Mouse (Mus musculus) heart, embryonic 11.5 days (tissue): ENCODE measurements around the gene 2210016L21Rik. TPM values are rescaled to one million over a fixed set of nuclear protein-coding genes. Genes with fewer than 3 reads are reported as not detected.

Experiments used
- ATAC-seq: fragments of 200-750 bp; cut with Nextera tagmentation; replicated peaks from 2 replicates; pipeline ENCODE4 v1.8.0; 2017; ENCODE audit warnings: moderate library complexity; ENCODE audit not compliant: insufficient number of reproducible peaks, low FRiP score, low TSS enrichment
- H3K27ac ChIP-seq: fragments of 300-500 bp; sonication (generic); 2 replicates; pipeline ENCODE4 v1.5.1; 2014; ENCODE audit warnings: mild to moderate bottlenecking, low read depth, low read length
- H3K27me3 ChIP-seq: fragments of 300-500 bp; sonication (generic); 2 replicates; pipeline ENCODE4 v1.6.1; 2014; ENCODE audit warnings: mild to moderate bottlenecking, low read length, mixed read lengths; ENCODE audit not compliant: control insufficient read depth, insufficient read depth
- H3K36me3 ChIP-seq: fragments of 300-500 bp; sonication (generic); 2 replicates; pipeline ENCODE4 v1.6.1; 2014; ENCODE audit warnings: mild to moderate bottlenecking, low read length, moderate library complexity, mixed read lengths; ENCODE audit not compliant: control insufficient read depth, insufficient read depth
- H3K4me1 ChIP-seq: fragments of 300-500 bp; sonication (generic); 2 replicates; pipeline ENCODE4 v1.6.1; 2014; ENCODE audit warnings: low read length; ENCODE audit not compliant: control insufficient read depth, insufficient read depth
- H3K4me2 ChIP-seq: fragments of 300-500 bp; sonication (generic); 2 replicates; pipeline ENCODE4 v1.6.1; 2014; ENCODE audit warnings: mild to moderate bottlenecking, moderate library complexity
- H3K4me3 ChIP-seq: fragments of 300-500 bp; sonication (generic); 2 replicates; pipeline ENCODE4 v1.5.1; 2014; ENCODE audit warnings: low read depth, low read length
- H3K9ac ChIP-seq: fragments of 300-500 bp; sonication (generic); 2 replicates; pipeline ENCODE4 v1.6.1; 2014; ENCODE audit warnings: mild to moderate bottlenecking, low read depth, low read length, moderate library complexity
- H3K9me3 ChIP-seq: fragments of 300-500 bp; sonication (generic); replicated peaks from 2 replicates; pipeline ENCODE4 v1.6.1; 2016; ENCODE audit warnings: low read length; ENCODE audit not compliant: control insufficient read depth
- WGBS: fragments of 180-500 bp; shearing (Covaris S2); extraction: QIAGEN DNeasy Blood & Tissue Kit; methylation state at CpG from one replicate; pipeline ENCODE4 v1.1.7; 2014; ENCODE audit not compliant: insufficient replicate concordance; 5-methylcytosine and 5-hydroxymethylcytosine counted together
- polyA plus RNA-seq: library from polyadenylated mRNA; unstranded; fragments of >200 nt; fragmentation: Nextera tagmentation; extraction: Ambion mirVana; gene quantifications from 2 replicates; pipeline ENCODE4 v1.2.1, GENCODE M21; 2014

The 2210016L21Rik gene
- 31.0 and 35.0 TPM in 2 replicates for polyA plus RNA-seq

- peaks cover 5% of the 10 kb centered on the region for H3K36me3 ChIP-seq
- H3K4me3 ChIP-seq, result peak within 1 kb of the TSS; percentile 96
These were observed at the start of gene 2210016L21Rik for GRCm38 (mm10) chr5:114942074-114942765. Gene 2210016L21Rik, plus strand, starts transcription at chr5:114942158.

GRCm38 (mm10) chr5:114895542-114895941 lies 46.4 kb upstream of the 2210016L21Rik start:
- Histone ChIP-seq H3K4me2 (no peak overlapping the region), H3K27ac (no peak overlapping the region), H3K27me3 (peaks cover 2% of the 10 kb centered on the region), H3K9me3 (no peaks in the 10 kb centered on the region), H3K4me1 (peaks cover 5% of the 10 kb centered on the region; the same call in 1 of the 2 replicates), H3K9ac (no peak overlapping the region), H3K36me3 (no peaks in the 10 kb centered on the region), H3K4me3 (no peak overlapping the region)
- 78% methylated on average over 4 of the region's 4 CpGs for WGBS
- no peak for ATAC-seq

More at GRCm38 (mm10) chr5:114942074-114942765, at the start of gene 2210016L21Rik:
- WGBS, result 2% methylated on average over 39 of the region's 39 CpGs
- no peaks in the 10 kb centered on the region for H3K9me3 ChIP-seq
- peak within 1 kb of the TSS; percentile 88 for H3K27ac ChIP-seq
- no peaks in the 10 kb centered on the region for H3K27me3 ChIP-seq
- H3K4me2 ChIP-seq, result peak within 1 kb of the TSS; percentile 89
- peak; percentile 91 for ATAC-seq
- H3K9ac ChIP-seq, result peak within 1 kb of the TSS; percentile 97
- peaks cover 5% of the 10 kb centered on the region; the same call in 1 of the 2 replicates for H3K4me1 ChIP-seq

- Histone ChIP-seq H3K27ac (no peak within 1 kb of the TSS), H3K4me1 (peaks cover 5% of the 10 kb centered on the region; the same call in 1 of the 2 replicates), H3K36me3 (no peaks in the 10 kb centered on the region), H3K9ac (no peak within 1 kb of the TSS), H3K9me3 (no peaks in the 10 kb centered on the region), H3K27me3 (peaks cover 2% of the 10 kb centered on the region), H3K4me3 (peak within 1 kb of the TSS; percentile 23), H3K4me2 (peak within 1 kb of the TSS; percentile 53)
- ATAC-seq, result no peak
- 52% methylated on average over 13 of the region's 13 CpGs for WGBS
These were observed 45.1 kb upstream of the 2210016L21Rik start, which contains the start of gene Oasl2 for GRCm38 (mm10) chr5:114896688-114897373. Gene Oasl2, plus strand, starts transcription at chr5:114896936.

GRCm38 (mm10) chr5:114897374-114897793 lies 44.6 kb upstream of the 2210016L21Rik start:
- no peak overlapping the region for H3K27ac ChIP-seq

GRCm38 (mm10) chr5:114898857-114899256 lies 43.1 kb upstream of the 2210016L21Rik start:
- H3K9ac ChIP-seq, result no peak overlapping the region
- no peak overlapping the region for H3K4me2 ChIP-seq
- peaks cover 2% of the 10 kb centered on the region for H3K27me3 ChIP-seq
- 72% methylated on average over 7 of the region's 7 CpGs for WGBS
- no peaks in the 10 kb centered on the region for H3K9me3 ChIP-seq
- no peaks in the 10 kb centered on the region for H3K36me3 ChIP-seq
- no peak overlapping the region for H3K27ac ChIP-seq
- peaks cover 5% of the 10 kb centered on the region; the same call in 1 of the 2 replicates for H3K4me1 ChIP-seq
- no peak for ATAC-seq
- no peak overlapping the region for H3K4me3 ChIP-seq

More at GRCm38 (mm10) chr5:114897374-114897793, 44.6 kb upstream of the 2210016L21Rik start:
- Histone ChIP-seq H3K4me1 (peaks cover 5% of the 10 kb centered on the region; the same call in 1 of the 2 replicates), H3K4me2 (peak overlapping the region; percentile 53), H3K4me3 (peak overlapping the region; percentile 23), H3K27me3 (peaks cover 2% of the 10 kb centered on the region), H3K36me3 (no peaks in the 10 kb centered on the region), H3K9ac (no peak overlapping the region), H3K9me3 (no peaks in the 10 kb centered on the region)
- 7% methylated on average over 7 of the region's 7 CpGs for WGBS
- ATAC-seq, result no peak

- H3K9me3 ChIP-seq, result no peaks in the 10 kb centered on the region
- H3K36me3 ChIP-seq, result no peaks in the 10 kb centered on the region
- 52% methylated on average over 1 of the region's 1 CpGs for WGBS
- H3K4me2 ChIP-seq, result no peak overlapping the region
- no peak for ATAC-seq
- H3K27me3 ChIP-seq, result peaks cover 3% of the 10 kb centered on the region
- H3K27ac ChIP-seq, result no peak overlapping the region
- no peak overlapping the region for H3K4me3 ChIP-seq
- H3K4me1 ChIP-seq, result no peaks in the 10 kb centered on the region; the same call in 1 of the 2 replicates
- no peak overlapping the region for H3K9ac ChIP-seq
These were observed 39.5 kb upstream of the 2210016L21Rik start for GRCm38 (mm10) chr5:114902413-114902812.

GRCm38 (mm10) chr5:114908598-114909305 lies 33.2 kb upstream of the 2210016L21Rik start:
- Histone ChIP-seq H3K27me3 (0 out of 2 replicates have a peak, but pooled peaks cover 2% of the 10 kb centered on the region), H3K9me3 (no peaks in the 10 kb centered on the region), H3K36me3 (no peaks in the 10 kb centered on the region), H3K9ac (no peak overlapping the region), H3K27ac (no peak overlapping the region), H3K4me1 (no peaks in the 10 kb centered on the region), H3K4me3 (no peak overlapping the region), H3K4me2 (no peak overlapping the region)
- 49% methylated on average over 13 of the region's 13 CpGs for WGBS
- ATAC-seq, result no peak

GRCm38 (mm10) chr5:114913686-114914085 lies 28.3 kb upstream of the 2210016L21Rik start:
- no peaks in the 10 kb centered on the region for H3K36me3 ChIP-seq
- WGBS, result 58% methylated on average over 4 of the region's 4 CpGs
- no peak overlapping the region for H3K27ac ChIP-seq
- H3K27me3 ChIP-seq, result no peaks in the 10 kb centered on the region
- no peaks in the 10 kb centered on the region for H3K9me3 ChIP-seq
- H3K4me2 ChIP-seq, result no peak overlapping the region
- H3K4me1 ChIP-seq, result no peaks in the 10 kb centered on the region
- H3K4me3 ChIP-seq, result no peak overlapping the region
- ATAC-seq, result no peak
- H3K9ac ChIP-seq, result no peak overlapping the region
